Mouse (Mus musculus): ENCODE results near the gene Gpcpd1. TPM values are rescaled to one million over a fixed set of nuclear protein-coding genes. Genes with fewer than 3 reads are reported as not detected.

Gene Gpcpd1
- total RNA-seq, 2 experiments from 2014 or later = 1,267 to 1,445 TPM

GRCm38 (mm10) chr2:132526894-132527532, 60.5 kb downstream of the Gpcpd1 start:
- peak; percentile 5; the same call in 1 of the 2 replicates for ATAC-seq (replicated peaks; ENCODE audit: low FRiP score, poor library complexity, severe bottlenecking)

DNA sequence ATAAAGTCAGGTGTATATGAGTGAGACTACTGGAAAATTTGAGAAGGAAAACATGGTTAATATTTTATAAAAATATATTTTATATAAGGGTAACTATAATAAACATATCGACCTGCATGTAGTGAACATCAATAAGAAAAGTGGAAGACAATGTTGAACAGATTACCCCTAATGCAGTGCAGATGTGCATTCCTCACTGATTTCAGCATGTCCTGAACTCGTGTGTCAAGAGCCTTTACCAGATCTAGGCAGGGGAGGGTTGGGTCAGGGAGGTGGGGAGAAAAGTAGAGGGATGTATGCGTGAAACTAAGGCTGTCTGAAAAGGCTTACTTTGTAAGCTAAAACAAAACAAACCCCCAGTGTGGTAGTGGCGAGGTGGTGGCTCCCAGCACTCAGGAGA, 61.4 kb downstream of the Gpcpd1 start:
- no peak for ATAC-seq (replicated peaks; ENCODE audit: low FRiP score, poor library complexity, severe bottlenecking)

DNA sequence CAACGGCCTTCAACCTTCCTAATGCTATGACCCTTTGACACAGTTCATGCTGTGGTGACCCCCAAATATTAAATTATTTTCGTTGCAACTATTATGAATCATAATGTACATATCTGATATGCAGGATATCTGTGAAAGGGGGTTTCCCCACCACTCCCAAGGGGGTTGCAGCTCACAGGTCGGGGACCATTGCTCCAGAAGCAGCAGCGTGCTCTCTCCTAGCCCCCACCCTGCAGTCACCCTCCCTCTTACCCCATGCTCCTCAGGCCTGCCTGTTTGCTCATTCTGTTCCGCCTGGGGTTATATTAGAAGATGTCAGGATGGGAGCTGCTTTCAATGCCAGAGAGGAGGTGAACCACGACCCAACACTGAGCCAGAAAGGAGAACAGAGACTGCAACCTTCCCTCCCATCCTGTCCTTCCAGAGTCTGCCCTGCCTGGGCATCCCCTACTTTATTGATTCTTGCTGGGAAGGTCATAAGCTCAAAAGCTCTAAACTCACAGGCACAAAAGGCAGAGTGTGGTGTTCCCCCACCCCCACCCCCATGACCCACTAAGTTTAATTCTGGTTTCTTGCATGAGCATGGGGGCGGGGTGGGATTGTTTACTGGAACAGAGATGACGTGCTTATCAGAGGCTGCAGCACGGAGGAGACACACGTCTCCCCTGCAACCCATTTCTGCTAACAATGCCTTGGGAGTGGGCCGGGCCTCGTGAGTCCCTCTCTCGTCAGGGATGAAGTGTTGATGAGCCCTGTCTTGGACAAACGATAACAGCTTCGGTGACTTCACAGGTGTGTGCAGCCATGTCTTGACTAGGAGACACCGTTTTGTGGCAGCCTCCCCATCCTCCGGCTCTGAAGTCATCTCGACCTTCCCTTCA, 69.3 kb downstream of the Gpcpd1 start:
- no peak for ATAC-seq (replicated peaks; ENCODE audit: low FRiP score, poor library complexity, severe bottlenecking)

DNA sequence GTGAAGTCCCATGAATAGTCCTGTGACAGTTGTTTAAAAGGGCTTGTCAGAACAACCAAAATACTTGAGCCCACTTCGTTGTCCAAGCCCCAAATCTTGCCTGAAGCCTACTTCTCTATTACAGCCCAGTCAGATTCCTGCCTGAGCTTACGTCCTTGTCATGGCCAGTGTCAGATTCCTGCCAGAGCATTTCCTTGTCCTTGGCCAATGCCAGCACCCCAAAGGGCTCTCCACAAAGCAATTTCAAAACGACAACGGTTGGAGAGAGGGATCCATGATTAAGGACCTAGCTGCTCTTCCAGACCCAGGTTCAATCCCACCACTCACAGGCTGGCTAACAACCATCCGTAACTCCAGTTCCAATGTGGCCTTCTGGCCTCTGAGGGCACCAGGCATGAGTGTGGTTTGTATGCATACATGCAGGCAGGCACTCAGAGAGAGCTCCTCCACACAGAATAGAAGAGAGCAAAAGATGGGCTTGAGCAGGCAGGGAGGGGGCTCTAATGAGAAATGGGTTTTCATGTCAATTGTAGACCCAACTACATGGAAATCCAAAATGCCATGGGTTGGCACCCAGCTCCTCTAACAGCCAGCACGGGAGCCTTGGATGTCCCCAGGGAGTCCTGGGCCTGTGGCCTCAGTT, 70.2 kb downstream of the Gpcpd1 start:
- no peak for ATAC-seq (replicated peaks; ENCODE audit: low FRiP score, poor library complexity, severe bottlenecking)

GRCm38 (mm10) chr2:132516130-132517030, 71.1 kb downstream of the Gpcpd1 start:
- ATAC-seq (replicated peaks; ENCODE audit: low FRiP score, poor library complexity, severe bottlenecking) = peak; percentile 78

- no peak for ATAC-seq (replicated peaks; ENCODE audit: low FRiP score, poor library complexity, severe bottlenecking)
Observed at GRCm38 (mm10) chr2:132515607-132516006, 71.9 kb downstream of the Gpcpd1 start.

- ATAC-seq (replicated peaks; ENCODE audit: low FRiP score, poor library complexity, severe bottlenecking) = no peak
Observed at GRCm38 (mm10) chr2:132515076-132515475, 72.5 kb downstream of the Gpcpd1 start.

- ATAC-seq (replicated peaks; ENCODE audit: low FRiP score, poor library complexity, severe bottlenecking) = no peak
Observed at GRCm38 (mm10) chr2:132514353-132514752, 73.2 kb downstream of the Gpcpd1 start.

DNA sequence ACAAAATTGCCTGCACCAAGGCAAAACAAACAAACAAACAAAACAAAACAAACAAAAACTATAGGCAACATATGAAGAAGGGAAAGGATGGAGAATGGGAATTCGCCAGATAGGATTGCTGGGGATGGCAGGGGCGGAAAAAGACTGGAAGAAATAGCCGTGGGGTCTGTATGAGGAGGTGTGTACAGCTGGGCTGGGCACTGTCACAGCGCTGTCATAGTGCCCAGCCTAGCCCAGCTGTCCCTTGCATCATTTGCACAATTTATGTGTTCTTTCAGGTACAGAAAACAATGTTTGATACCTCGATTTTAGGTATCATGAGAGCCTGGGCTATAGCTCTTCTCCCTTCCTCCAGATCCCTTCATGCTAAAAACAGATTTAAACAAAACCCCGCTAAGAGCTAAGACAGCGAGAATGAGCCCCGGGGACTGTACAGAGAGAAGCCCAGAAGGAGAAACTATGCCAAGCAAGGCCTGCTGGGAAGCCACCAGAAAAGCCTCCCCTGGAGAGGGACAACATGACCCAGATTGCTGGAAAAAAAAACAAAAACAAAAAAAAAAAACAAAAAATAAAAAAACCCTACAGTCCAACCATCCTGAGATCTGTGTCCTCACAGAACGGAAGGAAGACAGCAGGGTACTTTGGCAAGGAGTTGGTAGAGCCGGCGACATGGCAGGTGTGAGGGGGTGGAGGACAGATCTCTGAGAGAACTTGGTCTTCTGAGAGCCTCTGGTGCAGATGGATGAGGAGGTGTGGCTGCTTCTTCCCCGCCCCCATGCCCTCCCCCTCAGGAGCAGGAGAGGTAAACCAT, 74.0 kb downstream of the Gpcpd1 start:
- ATAC-seq (replicated peaks; ENCODE audit: low FRiP score, poor library complexity, severe bottlenecking) = no peak

- ATAC-seq (replicated peaks; ENCODE audit: low FRiP score, poor library complexity, severe bottlenecking) = no peak
Observed at GRCm38 (mm10) chr2:132512977-132513351, 74.6 kb downstream of the Gpcpd1 start.

DNA sequence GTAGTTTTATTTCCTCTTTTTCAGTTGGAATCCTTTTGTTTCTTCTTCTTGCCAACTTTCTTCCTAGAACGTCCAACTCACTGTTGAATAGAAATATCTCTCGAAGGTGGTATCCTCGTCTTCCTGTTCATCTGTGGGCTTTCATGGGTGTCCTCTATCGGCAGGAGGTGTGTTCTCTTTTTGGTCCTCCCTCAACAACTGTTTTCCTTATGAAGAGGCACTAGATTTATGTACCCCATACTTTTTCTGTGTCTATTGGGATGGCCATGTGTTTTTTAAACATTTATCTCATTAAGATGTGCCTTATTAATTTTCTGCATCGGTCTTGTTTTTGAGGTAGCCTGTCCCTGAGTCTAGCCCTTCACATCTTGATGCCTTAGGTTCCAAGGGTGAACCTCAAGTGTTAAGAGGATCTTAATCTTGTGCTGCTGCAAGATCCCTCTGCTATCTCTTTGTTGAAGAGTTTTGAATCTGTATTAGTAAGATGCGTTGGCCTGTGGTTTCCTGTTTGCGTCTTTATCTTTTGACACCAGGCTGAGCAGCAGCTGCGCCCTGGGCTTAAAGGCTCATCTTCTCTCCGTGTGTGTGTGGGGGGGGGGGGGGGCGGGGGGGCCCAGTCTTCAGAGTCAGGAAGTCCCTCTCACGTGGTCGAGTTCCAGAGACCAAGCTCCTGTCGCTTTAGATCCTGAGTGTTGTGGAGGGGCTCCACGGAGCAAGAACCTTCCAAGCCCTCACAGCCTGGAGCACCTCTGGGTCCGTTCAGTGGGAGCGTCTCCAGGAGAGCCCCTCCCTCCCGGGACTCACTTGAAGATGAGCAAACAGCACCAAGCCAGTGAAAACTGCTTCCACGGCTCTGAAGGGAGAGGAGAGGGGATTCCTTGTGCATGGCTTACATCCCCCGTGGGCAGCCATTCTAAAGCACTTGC, 75.2 kb downstream of the Gpcpd1 start:
- ATAC-seq (replicated peaks; ENCODE audit: low FRiP score, poor library complexity, severe bottlenecking) = no peak

GRCm38 (mm10) chr2:132511011-132511818, 76.3 kb downstream of the Gpcpd1 start:
- ATAC-seq (replicated peaks; ENCODE audit: low FRiP score, poor library complexity, severe bottlenecking) = no peak

- no peak for ATAC-seq (replicated peaks; ENCODE audit: low FRiP score, poor library complexity, severe bottlenecking)
Observed at GRCm38 (mm10) chr2:132509714-132510113, 77.8 kb downstream of the Gpcpd1 start.

GRCm38 (mm10) chr2:132509261-132509660, 78.3 kb downstream of the Gpcpd1 start:
- ATAC-seq (replicated peaks; ENCODE audit: low FRiP score, poor library complexity, severe bottlenecking) = no peak

- no peak for ATAC-seq (replicated peaks; ENCODE audit: low FRiP score, poor library complexity, severe bottlenecking)
Observed at GRCm38 (mm10) chr2:132507521-132507920, 80.0 kb downstream of the Gpcpd1 start.

DNA sequence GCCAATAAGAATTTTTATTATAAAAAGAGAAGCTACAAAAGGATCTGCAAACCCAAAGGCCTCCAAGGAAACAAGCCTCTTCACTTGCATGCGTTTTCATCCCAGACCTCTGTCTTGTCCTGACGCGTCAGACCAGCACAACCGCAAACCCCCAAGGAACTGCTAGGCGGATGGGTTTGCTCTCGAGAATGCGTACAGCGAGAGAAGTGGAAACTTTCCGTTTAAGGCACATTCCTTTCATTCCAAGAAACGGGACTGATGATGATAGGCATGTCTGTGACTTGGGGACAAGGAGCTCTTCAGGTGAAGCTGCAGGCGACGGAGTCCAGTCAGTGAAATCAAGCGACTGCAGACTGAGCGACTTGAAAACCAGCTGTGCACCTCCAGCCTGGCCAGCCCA, 80.4 kb downstream of the Gpcpd1 start:
- no peak for ATAC-seq (replicated peaks; ENCODE audit: low FRiP score, poor library complexity, severe bottlenecking)

GRCm38 (mm10) chr2:132505828-132506227, 81.7 kb downstream of the Gpcpd1 start:
- ATAC-seq (replicated peaks; ENCODE audit: low FRiP score, poor library complexity, severe bottlenecking) = no peak

All from erythroblast, adult 5-6 weeks (primary cell).